Mouse (Mus musculus) liver, postnatal 0 days (tissue): Measurements from ENCODE around the gene Mfsd4b1.

Experiments used
- CTCF ChIP-seq: sonication (generic); IDR thresholded peaks from 2 replicates; pipeline ENCODE4 v1.5.1; 2016; ENCODE audit warnings: antibody characterized with exemption, low read depth
- EP300 ChIP-seq: IDR thresholded peaks from 2 replicates; pipeline ENCODE4 v1.6.1; 2016; ENCODE audit warnings: antibody characterized with exemption, low read depth, mild to moderate bottlenecking

GRCm38 (mm10) chr10:40073608-40074007 is 48.5 kb upstream of the Mfsd4b1 start:
- TF ChIP-seq CTCF (no peak), EP300 (no peak)
